Mouse (Mus musculus): ENCODE results near the gene Nav2. TPM values are rescaled to one million over a fixed set of nuclear protein-coding genes. Genes with fewer than 3 reads are reported as not detected.

Nav2 gene
- polyA plus RNA-seq, 1 experiment from 2014 or later: 25.6 TPM

- H3K4me1 ChIP-seq (replicated peaks): no peaks in the 10 kb centered on the region
- no peak overlapping the region for H3K4me3 ChIP-seq
- WGBS: 81% methylated on average over 3 of the region's 3 CpGs
- no peak for DNase-seq (ENCODE audit: low spot score)
- H3K27ac ChIP-seq: no peak overlapping the region
- H3K27me3 ChIP-seq (ENCODE audit: insufficient read depth, poor library complexity, severe bottlenecking): no peaks in the 10 kb centered on the region
- no peaks in the 10 kb centered on the region for H3K9me3 ChIP-seq
- H3K36me3 ChIP-seq: peaks cover 75% of the 10 kb centered on the region
These were observed 689.3 kb downstream of the Nav2 start for GRCm38 (mm10) chr7:49597776-49598175.

- no peak overlapping the region for H3K27ac ChIP-seq
- DNase-seq (ENCODE audit: low spot score): no peak
- H3K27me3 ChIP-seq (ENCODE audit: insufficient read depth, poor library complexity, severe bottlenecking): no peaks in the 10 kb centered on the region
- no peak overlapping the region for H3K4me3 ChIP-seq
- peaks cover 76% of the 10 kb centered on the region for H3K36me3 ChIP-seq
- no peaks in the 10 kb centered on the region for H3K9me3 ChIP-seq
- no peaks in the 10 kb centered on the region for H3K4me1 ChIP-seq (replicated peaks)
- WGBS: 96% methylated on average over 13 of the region's 13 CpGs
These were observed 689.7 kb downstream of the Nav2 start for GRCm38 (mm10) chr7:49598225-49598624.

GRCm38 (mm10) chr7:49599950-49600349, 691.4 kb downstream of the Nav2 start:
- H3K9me3 ChIP-seq: no peaks in the 10 kb centered on the region
- no peaks in the 10 kb centered on the region for H3K27me3 ChIP-seq (ENCODE audit: insufficient read depth, poor library complexity, severe bottlenecking)
- peaks cover 70% of the 10 kb centered on the region for H3K36me3 ChIP-seq
- H3K4me3 ChIP-seq: no peak overlapping the region
- no peaks in the 10 kb centered on the region for H3K4me1 ChIP-seq (replicated peaks)
- H3K27ac ChIP-seq: no peak overlapping the region
- DNase-seq (ENCODE audit: low spot score): no peak
- WGBS: 94% methylated on average over 3 of the region's 3 CpGs

GRCm38 (mm10) chr7:49601191-49601975, 692.9 kb downstream of the Nav2 start:
- peak; percentile 73 for DNase-seq (ENCODE audit: low spot score)
- H3K27me3 ChIP-seq (ENCODE audit: insufficient read depth, poor library complexity, severe bottlenecking): no peaks in the 10 kb centered on the region
- no peaks in the 10 kb centered on the region for H3K9me3 ChIP-seq
- no peaks in the 10 kb centered on the region for H3K4me1 ChIP-seq (replicated peaks)
- no peak overlapping the region for H3K4me3 ChIP-seq
- WGBS: 61% methylated on average over 13 of the region's 13 CpGs
- no peak overlapping the region for H3K27ac ChIP-seq
- peaks cover 71% of the 10 kb centered on the region for H3K36me3 ChIP-seq

GRCm38 (mm10) chr7:49604244-49604643, 695.7 kb downstream of the Nav2 start:
- no peak for DNase-seq (ENCODE audit: low spot score)
- Histone ChIP-seq H3K4me3 (no peak overlapping the region), H3K27me3 (ENCODE audit: insufficient read depth, poor library complexity, severe bottlenecking) (no peaks in the 10 kb centered on the region), H3K9me3 (no peaks in the 10 kb centered on the region), H3K36me3 (peaks cover 55% of the 10 kb centered on the region), H3K4me1 (replicated peaks) (peaks cover 4% of the 10 kb centered on the region; the same call in 1 of the 2 replicates), H3K27ac (no peak overlapping the region)
- 93% methylated on average over 14 of the region's 14 CpGs for WGBS

- 93% methylated on average over 15 of the region's 15 CpGs for WGBS
- H3K9me3 ChIP-seq: no peaks in the 10 kb centered on the region
- peaks cover 45% of the 10 kb centered on the region for H3K36me3 ChIP-seq
- DNase-seq (ENCODE audit: low spot score): no peak
- no peaks in the 10 kb centered on the region for H3K27me3 ChIP-seq (ENCODE audit: insufficient read depth, poor library complexity, severe bottlenecking)
- no peak overlapping the region for H3K4me3 ChIP-seq
- H3K27ac ChIP-seq: no peak overlapping the region
- H3K4me1 ChIP-seq (replicated peaks): peaks cover 9% of the 10 kb centered on the region; the same call in 1 of the 2 replicates
These were observed 696.7 kb downstream of the Nav2 start for GRCm38 (mm10) chr7:49604965-49605795.

GRCm38 (mm10) chr7:49616258-49616735, 707.8 kb downstream of the Nav2 start:
- Histone ChIP-seq H3K36me3 (no peaks in the 10 kb centered on the region), H3K4me3 (no peak overlapping the region), H3K27ac (no peak overlapping the region), H3K4me1 (replicated peaks) (0 out of 2 replicates have a peak, but pooled peaks cover 5% of the 10 kb centered on the region), H3K27me3 (ENCODE audit: insufficient read depth, poor library complexity, severe bottlenecking) (peaks cover 76% of the 10 kb centered on the region), H3K9me3 (no peaks in the 10 kb centered on the region)
- WGBS: 4% methylated on average over 6 of the region's 7 CpGs
- peak; percentile 74 for DNase-seq (ENCODE audit: low spot score)

- WGBS: 78% methylated on average over 4 of the region's 4 CpGs
- H3K4me3 ChIP-seq: no peak overlapping the region
- no peak overlapping the region; the same call in 1 of the 2 replicates for H3K27ac ChIP-seq
- DNase-seq (ENCODE audit: low spot score): no peak
- H3K4me1 ChIP-seq (replicated peaks): 0 out of 2 replicates have a peak, but pooled peaks cover 5% of the 10 kb centered on the region
- H3K36me3 ChIP-seq: no peaks in the 10 kb centered on the region
- peaks cover 84% of the 10 kb centered on the region for H3K27me3 ChIP-seq (ENCODE audit: insufficient read depth, poor library complexity, severe bottlenecking)
- H3K9me3 ChIP-seq: no peaks in the 10 kb centered on the region
These were observed 708.6 kb downstream of the Nav2 start for GRCm38 (mm10) chr7:49617087-49617486.

- no peak for DNase-seq (ENCODE audit: low spot score)
- 78% methylated on average over 1 of the region's 1 CpGs for WGBS
- 0 out of 2 replicates have a peak, but pooled peaks cover 5% of the 10 kb centered on the region for H3K4me1 ChIP-seq (replicated peaks)
- H3K27me3 ChIP-seq (ENCODE audit: insufficient read depth, poor library complexity, severe bottlenecking): peaks cover 96% of the 10 kb centered on the region
- H3K36me3 ChIP-seq: no peaks in the 10 kb centered on the region
- H3K4me3 ChIP-seq: no peak overlapping the region
- H3K9me3 ChIP-seq: no peaks in the 10 kb centered on the region
- no peak overlapping the region for H3K27ac ChIP-seq
These were observed 711.6 kb downstream of the Nav2 start for GRCm38 (mm10) chr7:49620160-49620559.

GRCm38 (mm10) chr7:49631885-49632284, 723.4 kb downstream of the Nav2 start:
- Histone ChIP-seq H3K36me3 (peaks cover 7% of the 10 kb centered on the region; the same call in 1 of the 2 replicates), H3K4me3 (peak overlapping the region; percentile 50), H3K9me3 (no peaks in the 10 kb centered on the region), H3K27me3 (ENCODE audit: insufficient read depth, poor library complexity, severe bottlenecking) (peaks cover 100% of the 10 kb centered on the region), H3K27ac (peak overlapping the region; percentile 64; the same call in 1 of the 2 replicates), H3K4me1 (replicated peaks) (peaks cover 43% of the 10 kb centered on the region)
- 11% methylated on average over 9 of the region's 9 CpGs for WGBS
- no peak for DNase-seq (ENCODE audit: low spot score)

- peak overlapping the region; percentile 50 for H3K4me3 ChIP-seq
- H3K36me3 ChIP-seq: peaks cover 7% of the 10 kb centered on the region; the same call in 1 of the 2 replicates
- H3K4me1 ChIP-seq (replicated peaks): peaks cover 44% of the 10 kb centered on the region
- H3K27me3 ChIP-seq (ENCODE audit: insufficient read depth, poor library complexity, severe bottlenecking): peaks cover 100% of the 10 kb centered on the region
- 3% methylated on average over 24 of the region's 24 CpGs for WGBS
- peak overlapping the region; percentile 64; the same call in 1 of the 2 replicates for H3K27ac ChIP-seq
- H3K9me3 ChIP-seq: no peaks in the 10 kb centered on the region
- DNase-seq (ENCODE audit: low spot score): peak; percentile 33
These were observed 723.9 kb downstream of the Nav2 start for GRCm38 (mm10) chr7:49632391-49632790.

- no peaks in the 10 kb centered on the region for H3K9me3 ChIP-seq
- under 1% methylated on average over 33 of the region's 33 CpGs for WGBS
- peaks cover 100% of the 10 kb centered on the region for H3K27me3 ChIP-seq (ENCODE audit: insufficient read depth, poor library complexity, severe bottlenecking)
- DNase-seq (ENCODE audit: low spot score): peak; percentile 57
- H3K27ac ChIP-seq: peak overlapping the region; percentile 76
- peak overlapping the region; percentile 50 for H3K4me3 ChIP-seq
- H3K36me3 ChIP-seq: peaks cover 7% of the 10 kb centered on the region; the same call in 1 of the 2 replicates
- peaks cover 49% of the 10 kb centered on the region for H3K4me1 ChIP-seq (replicated peaks)
These were observed 725.0 kb downstream of the Nav2 start for GRCm38 (mm10) chr7:49633375-49633956.

All from hindbrain, embryonic 10.5 days (tissue).